Mouse (Mus musculus): ENCODE measurements around the gene Cspg4.
"Not testable (repeated sequence)": the region's sequence is repeated elsewhere in the genome, so short reads cannot be mapped to it uniquely, and the experiment has no call there.

Cspg4 gene

GRCm38 (mm10) chr9:56891517-56892011 lies 26.7 kb downstream of the Cspg4 start:
- DNase-seq (ENCODE audit: low read depth, low spot score): peak; percentile 89

DNA sequence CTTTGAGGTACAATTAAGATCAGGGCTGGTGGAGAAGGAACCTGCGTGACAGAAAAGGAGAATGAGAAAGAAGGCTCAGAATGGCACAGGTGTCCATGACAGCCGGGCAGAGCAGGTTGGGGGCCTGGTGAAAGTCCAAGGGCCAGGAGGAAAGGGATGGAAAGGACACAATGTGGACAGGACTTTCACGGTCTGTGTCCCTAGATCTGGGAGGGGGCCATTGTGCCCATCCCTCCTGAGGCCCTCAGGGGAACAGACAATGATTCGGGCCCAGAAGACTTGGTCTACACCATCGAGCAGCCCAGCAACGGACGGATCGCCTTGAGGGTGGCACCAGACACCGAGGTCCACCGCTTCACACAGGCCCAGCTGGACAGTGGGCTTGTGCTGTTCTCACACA lies 27.3 kb downstream of the Cspg4 start:
- no peak for DNase-seq (ENCODE audit: low read depth, low spot score)

- DNase-seq (ENCODE audit: low read depth, low spot score): no peak
Measured at GRCm38 (mm10) chr9:56893313-56893712, 28.5 kb downstream of the Cspg4 start.

- DNase-seq (ENCODE audit: low read depth, low spot score): no peak
Measured at GRCm38 (mm10) chr9:56894006-56894405, 29.2 kb downstream of the Cspg4 start.

- no peak for DNase-seq (ENCODE audit: low read depth, low spot score)
Measured at GRCm38 (mm10) chr9:56896779-56897178, 31.9 kb downstream of the Cspg4 start.

DNA sequence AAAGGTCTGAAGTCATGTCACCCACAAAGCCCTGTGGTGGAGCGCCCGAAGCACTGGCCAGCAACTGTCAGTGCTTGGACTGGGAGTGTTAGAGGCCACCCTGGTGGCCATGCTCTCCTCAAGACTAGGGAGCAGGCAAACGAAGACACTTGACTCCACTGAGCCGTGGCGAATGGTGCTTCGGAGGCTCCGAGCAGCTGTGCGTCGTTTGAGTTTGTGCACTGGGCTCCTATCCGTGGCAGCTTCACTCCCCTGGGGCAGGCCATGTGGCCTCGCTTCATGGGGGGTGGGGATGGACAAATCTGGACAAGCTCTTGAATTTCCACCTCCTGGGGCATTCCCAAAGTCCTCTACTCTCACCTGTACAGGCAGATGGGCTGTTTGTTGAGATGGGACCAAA lies 34.6 kb downstream of the Cspg4 start:
- no peak for DNase-seq (ENCODE audit: low read depth, low spot score)

GRCm38 (mm10) chr9:56900060-56900459 lies 35.2 kb downstream of the Cspg4 start:
- no peak for DNase-seq (ENCODE audit: low read depth, low spot score)

DNA sequence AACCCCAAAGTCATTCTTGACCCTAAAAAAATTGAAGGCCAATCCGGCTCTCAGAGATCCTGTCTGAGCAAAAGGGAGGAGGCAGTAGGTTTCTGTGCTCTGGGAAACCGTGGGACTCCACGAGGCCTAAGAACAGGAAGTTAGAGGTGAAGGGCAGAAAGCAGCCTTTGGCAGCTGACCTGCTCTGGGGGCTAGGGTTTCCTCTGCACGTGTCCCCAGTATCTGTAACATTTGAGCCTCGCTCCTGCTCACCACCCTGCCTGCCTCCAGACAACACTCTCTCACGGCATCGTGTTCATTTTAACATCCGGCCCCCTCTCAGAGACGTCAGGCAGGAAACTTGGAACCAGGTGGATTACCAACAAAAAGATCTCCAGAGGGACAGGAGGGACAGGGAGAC lies 35.7 kb downstream of the Cspg4 start:
- no peak for DNase-seq (ENCODE audit: low read depth, low spot score)

- no peak for DNase-seq (ENCODE audit: low read depth, low spot score)
Measured at GRCm38 (mm10) chr9:56901187-56901586, 36.4 kb downstream of the Cspg4 start.

GRCm38 (mm10) chr9:56903662-56904061 lies 38.8 kb downstream of the Cspg4 start:
- DNase-seq (ENCODE audit: low read depth, low spot score): no peak

DNA sequence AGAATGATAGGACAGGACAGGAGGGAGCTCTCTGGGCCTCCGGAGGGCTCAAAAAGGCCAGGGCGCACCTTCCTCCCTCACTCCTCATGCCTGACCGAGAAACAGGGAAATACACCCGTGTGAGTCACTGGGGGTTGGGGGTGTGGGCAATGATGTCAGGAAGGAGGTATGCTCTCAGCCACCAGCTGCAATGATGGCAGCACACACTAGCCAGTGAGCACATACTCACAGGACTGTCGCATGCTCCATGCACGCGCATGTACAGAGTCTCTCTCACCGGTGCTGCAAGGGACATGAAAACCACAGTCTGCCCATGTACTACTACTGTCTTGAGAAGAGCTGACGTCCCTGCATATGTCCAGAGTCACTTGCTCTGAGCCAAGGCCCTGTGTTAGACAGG lies 42.7 kb downstream of the Cspg4 start:
- DNase-seq (ENCODE audit: low read depth, low spot score): no peak

DNA sequence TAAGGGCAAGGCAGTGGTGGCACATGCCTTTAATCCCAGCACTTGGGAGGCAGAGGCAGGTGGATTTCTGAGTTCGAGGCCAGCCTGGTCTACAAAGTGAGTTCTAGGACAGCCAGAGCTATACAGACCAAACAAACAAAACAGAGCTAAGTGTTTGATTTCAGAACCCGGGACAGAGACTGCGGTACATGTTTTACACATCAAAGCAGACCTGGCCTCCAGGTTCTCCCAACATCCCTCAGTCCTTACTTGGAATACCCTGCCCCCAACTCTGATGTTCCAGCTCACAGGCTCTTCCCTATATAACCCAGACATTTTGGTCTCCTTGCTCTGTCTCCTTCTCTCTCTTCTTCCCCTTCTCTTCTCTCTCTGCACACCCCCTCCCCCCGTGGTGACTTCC lies 45.2 kb downstream of the Cspg4 start:
- not testable (repeated sequence) for DNase-seq (ENCODE audit: low read depth, low spot score)

GRCm38 (mm10) chr9:56911017-56911416 lies 46.2 kb downstream of the Cspg4 start:
- DNase-seq (ENCODE audit: low read depth, low spot score): no peak

- no peak for DNase-seq (ENCODE audit: low read depth, low spot score)
Measured at GRCm38 (mm10) chr9:56913991-56914390, 49.2 kb downstream of the Cspg4 start.

- no peak for DNase-seq (ENCODE audit: low read depth, low spot score)
Measured at GRCm38 (mm10) chr9:56915116-56915515, 50.3 kb downstream of the Cspg4 start.

DNA sequence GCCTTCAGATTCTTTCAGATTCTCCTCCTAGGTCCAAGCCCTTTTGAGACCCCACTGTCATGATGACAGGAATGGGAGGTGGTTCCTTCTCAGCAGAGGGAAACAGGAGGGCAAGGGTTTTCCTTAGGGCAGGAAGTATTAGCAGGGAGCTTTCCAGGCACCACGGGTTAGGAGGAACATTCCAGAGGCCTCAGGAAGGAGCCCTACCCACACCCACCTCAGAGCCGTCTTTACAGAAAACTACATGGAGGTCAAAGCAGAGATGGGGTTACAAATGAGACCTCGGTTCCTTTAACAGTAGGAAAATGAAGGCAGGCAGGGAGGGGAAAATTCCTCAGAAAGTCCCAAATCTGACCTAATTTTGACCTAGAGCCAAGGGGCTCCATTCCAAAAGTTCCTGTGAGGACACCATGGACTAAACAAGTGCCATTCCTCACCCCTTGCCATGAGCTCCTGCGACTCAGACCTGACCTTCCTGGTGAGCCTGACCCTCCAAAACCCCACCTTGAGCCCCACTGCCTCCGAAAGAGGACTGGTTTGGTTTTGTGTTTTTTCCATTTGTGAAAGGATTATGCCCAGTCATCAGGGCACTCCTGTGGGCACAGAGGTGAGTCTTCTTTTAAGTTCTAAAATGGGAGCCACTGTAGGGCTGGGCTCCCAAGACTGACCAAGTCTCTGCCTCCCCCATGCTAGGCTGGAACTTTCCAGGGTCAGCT lies 51.0 kb downstream of the Cspg4 start:
- DNase-seq (ENCODE audit: low read depth, low spot score): no peak

GRCm38 (mm10) chr9:56917131-56917530 lies 52.3 kb downstream of the Cspg4 start:
- no peak for DNase-seq (ENCODE audit: low read depth, low spot score)

DNA sequence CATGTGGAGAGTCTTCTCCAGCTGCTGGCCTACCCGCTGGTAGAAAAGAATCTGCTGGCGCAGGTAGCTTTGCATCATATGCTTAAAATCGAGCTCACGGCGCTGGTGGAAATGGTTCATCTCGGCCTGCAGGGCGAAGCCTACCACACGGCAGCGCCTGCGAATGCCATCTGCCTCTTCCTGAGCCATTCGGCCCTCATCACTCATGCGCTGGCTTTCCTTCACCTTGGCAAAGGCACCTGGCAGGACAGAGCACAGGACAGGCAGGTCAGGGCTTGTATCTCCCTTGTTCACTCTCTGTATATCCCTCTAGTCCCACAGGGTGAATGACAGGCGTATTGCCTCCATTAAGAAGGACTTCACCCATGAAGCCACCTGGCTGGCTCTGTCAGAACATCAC lies 53.6 kb downstream of the Cspg4 start:
- DNase-seq (ENCODE audit: low read depth, low spot score): no peak

- DNase-seq (ENCODE audit: low read depth, low spot score): no peak
Measured at GRCm38 (mm10) chr9:56922746-56923145, 57.9 kb downstream of the Cspg4 start.

DNA sequence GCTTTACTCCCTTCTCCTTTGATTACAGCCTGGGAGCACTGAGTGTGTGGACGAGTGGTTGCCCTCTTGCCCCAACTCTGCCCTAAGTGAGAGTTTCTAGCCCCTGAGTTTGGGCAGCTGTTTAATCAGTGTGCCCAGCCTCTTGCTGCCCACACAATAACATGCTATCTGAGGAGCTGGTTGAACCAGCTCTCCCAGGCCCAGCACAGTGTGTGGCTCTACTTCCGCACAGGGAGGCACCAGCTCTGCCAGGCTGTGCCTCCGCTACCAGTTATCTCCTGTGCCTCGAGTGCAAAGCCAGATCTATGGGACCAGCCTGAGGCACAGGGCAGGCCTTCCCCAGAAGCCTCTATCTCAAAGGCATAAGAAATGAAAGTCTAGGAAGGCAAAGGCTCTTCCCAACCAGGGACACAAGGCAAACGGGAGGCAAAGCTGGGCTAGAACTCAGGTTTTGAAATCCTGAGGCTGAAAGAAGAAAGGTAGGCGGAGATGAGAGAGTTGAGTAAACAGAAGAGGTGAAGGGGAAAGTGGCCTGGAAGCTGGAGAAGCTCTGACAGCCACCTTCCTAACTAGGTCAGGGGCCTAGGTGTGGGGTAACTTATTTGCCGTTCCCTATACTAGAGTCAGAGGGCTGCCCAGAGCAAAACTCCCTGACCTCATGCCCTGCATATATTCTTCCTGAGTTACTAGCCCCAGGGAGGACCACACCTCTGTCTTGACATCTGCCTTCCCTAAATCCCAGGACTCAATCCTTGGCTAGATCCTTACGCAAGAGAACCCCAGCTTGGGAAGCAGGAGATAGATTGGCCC lies 59.2 kb downstream of the Cspg4 start:
- DNase-seq (ENCODE audit: low read depth, low spot score): no peak

- no peak for DNase-seq (ENCODE audit: low read depth, low spot score)
Measured at GRCm38 (mm10) chr9:56924651-56925027, 59.8 kb downstream of the Cspg4 start.

DNA sequence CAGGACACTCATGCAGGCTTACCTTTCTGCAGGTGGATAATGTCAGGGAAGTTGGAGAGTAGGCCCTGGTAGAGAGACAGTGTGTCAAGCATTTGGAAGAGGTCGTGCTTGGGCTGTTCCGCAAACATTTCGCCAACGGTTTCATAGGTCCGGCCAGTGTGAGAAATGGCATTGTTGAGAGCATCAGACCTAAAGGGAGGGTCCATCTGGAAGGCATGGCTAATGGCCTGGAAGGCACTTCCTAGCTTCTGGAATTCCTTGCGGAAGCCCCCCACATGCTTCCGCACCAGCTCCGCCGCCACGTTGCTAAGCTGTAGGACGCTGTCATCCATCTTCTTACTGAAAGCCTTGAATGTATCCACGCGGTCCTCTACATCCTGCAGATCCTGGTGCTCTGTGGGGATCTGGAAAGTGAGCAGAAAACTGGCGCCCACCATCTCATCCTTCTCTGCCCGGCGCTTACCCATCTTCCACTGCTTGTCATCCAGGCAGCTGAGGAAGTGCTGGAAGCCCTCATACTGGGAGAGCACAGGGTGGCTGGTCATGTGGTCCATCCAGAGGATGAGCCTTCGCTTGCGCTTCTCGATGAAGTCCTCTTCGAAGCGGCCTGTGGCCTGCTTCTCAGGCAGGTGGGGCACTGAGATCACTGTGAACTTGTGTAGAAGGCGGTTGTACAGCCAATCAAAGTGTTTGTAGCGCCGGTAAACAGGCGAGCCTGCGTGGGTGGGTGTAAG lies 60.6 kb downstream of the Cspg4 start:
- no peak for DNase-seq (ENCODE audit: low read depth, low spot score)
